In genomic region chr8:71671549-71671965, GRCm38 (mm10) we compare ENCODE assay signal across 8 mouse cellular contexts. TPM values are rescaled to one million over a fixed set of nuclear protein-coding genes. Genes with fewer than 3 reads are reported as not detected.
DNase-seq lines count a peak whose midpoint lies in the region; ATAC-seq and TF ChIP-seq lines count a peak whose summit lies in the region.

Unc13a (minus strand) TSS chr8:71671757.

- no peaks in the 10 kb centered on the region for H3K9me3 ChIP-seq in embryonic facial prominence, embryonic 14.5 days (ENCODE audit: control insufficient read depth, low read length)
- no peaks in the 10 kb centered on the region for H3K9me3 ChIP-seq in limb, embryonic 14.5 days (ENCODE audit: control insufficient read depth, low read length)
- no peaks in the 10 kb centered on the region for H3K9me3 ChIP-seq in midbrain, embryonic 16.5 days (replicated peaks; ENCODE audit: control insufficient read depth, low read length, poor library complexity, severe bottlenecking)

- H3K36me3 ChIP-seq in embryonic facial prominence, embryonic 14.5 days (ENCODE audit: control insufficient read depth, insufficient read depth, low read length): no peaks in the 10 kb centered on the region
- no peaks in the 10 kb centered on the region for H3K36me3 ChIP-seq in limb, embryonic 14.5 days (ENCODE audit: control insufficient read depth, insufficient read depth, low read length)
- no peaks in the 10 kb centered on the region for H3K36me3 ChIP-seq in midbrain, embryonic 16.5 days (ENCODE audit: control insufficient read depth, insufficient read depth, low read length)
- no peaks in the 10 kb centered on the region for H3K36me3 ChIP-seq in spleen, adult 2 months (ENCODE audit: control insufficient read depth, insufficient read depth, low read length)

- peak; percentile 76 for ATAC-seq in embryonic facial prominence, embryonic 14.5 days (ENCODE audit: low read depth)
- peak; percentile 70 for ATAC-seq in limb, embryonic 14.5 days (ENCODE audit: low FRiP score, low read depth)
- peak; percentile 76 for ATAC-seq in midbrain, embryonic 16.5 days

- peak; percentile 89 for DNase-seq in 416B (ENCODE audit: low read depth)
- peak; percentile 90 for DNase-seq in embryonic facial prominence, embryonic 14.5 days (ENCODE audit: low spot score)
- peak; percentile 71 to 82 for DNase-seq in heart, adult 9 months (ENCODE audit: low spot score in 2 of 2)
- DNase-seq in kidney, adult 9 months: peak; percentile 87
- peak; percentile 71 for DNase-seq in limb, embryonic 14.5 days (ENCODE audit: low spot score)
- peak; percentile 65 to 85 for DNase-seq in spleen, adult 2 months (ENCODE audit: low read depth in 1 of 2, low spot score in 2 of 2)

- peak within 1 kb of the TSS; percentile 49 for H3K9ac ChIP-seq in embryonic facial prominence, embryonic 14.5 days (ENCODE audit: low read depth, low read length)
- H3K9ac ChIP-seq in limb, embryonic 14.5 days (ENCODE audit: low read depth, low read length, severe bottlenecking): no peak within 1 kb of the TSS
- H3K9ac ChIP-seq in midbrain, embryonic 16.5 days (ENCODE audit: low read depth, low read length): peak within 1 kb of the TSS; percentile 85

- H3K4me3 ChIP-seq in bone marrow, adult 2 months (replicated peaks; ENCODE audit: control insufficient read depth, low read depth, low read length): peak within 1 kb of the TSS; percentile 58
- H3K4me3 ChIP-seq in embryonic facial prominence, embryonic 14.5 days (ENCODE audit: low read depth, low read length): peak within 1 kb of the TSS; percentile 50
- peak within 1 kb of the TSS; percentile 35 for H3K4me3 ChIP-seq in limb, embryonic 14.5 days (replicated peaks; ENCODE audit: low read length)
- peak within 1 kb of the TSS; percentile 90 for H3K4me3 ChIP-seq in midbrain, embryonic 16.5 days (ENCODE audit: low read depth, low read length)
- peak within 1 kb of the TSS; percentile 63 for H3K4me3 ChIP-seq in spleen, adult 2 months (ENCODE audit: extremely low read depth, insufficient read depth, insufficient read length)

- no peak for TF ChIP-seq CTCF in bone marrow, adult 2 months (IDR thresholded peaks at IDR 0.05; ENCODE audit: control insufficient read depth, insufficient read depth, low read length)
- no peak for TF ChIP-seq CTCF in spleen, adult 2 months (IDR thresholded peaks at IDR 0.05; ENCODE audit: extremely low read depth, insufficient read depth, insufficient read length, insufficient replicate concordance)

- WGBS in bone marrow, adult 2 months: under 1% methylated on average over 42 of the region's 42 CpGs
- WGBS in embryonic facial prominence, embryonic 14.5 days: 0% methylated on average over 29 of the region's 42 CpGs
- WGBS in limb, embryonic 14.5 days: under 1% methylated on average over 34 of the region's 42 CpGs
- 0% methylated on average over 41 of the region's 42 CpGs for WGBS in midbrain, embryonic 16.5 days
- WGBS in spleen, adult 2 months: 2% methylated on average over 41 of the region's 42 CpGs

- TF ChIP-seq POLR2A in bone marrow, adult 2 months (IDR thresholded peaks at IDR 0.05; ENCODE audit: borderline replicate concordance, control insufficient read depth, low read depth, low read length): no peak
- no peak for TF ChIP-seq POLR2A in limb, embryonic 14.5 days (IDR thresholded peaks at IDR 0.05; ENCODE audit: borderline replicate concordance, extremely low read depth, insufficient read depth, insufficient read length)
- no peak for TF ChIP-seq POLR2A in spleen, adult 2 months (IDR thresholded peaks at IDR 0.05; ENCODE audit: low read depth, low read length)

- H3K4me2 ChIP-seq in embryonic facial prominence, embryonic 14.5 days (ENCODE audit: low read depth, low read length): peak within 1 kb of the TSS; percentile 97
- peak within 1 kb of the TSS; percentile 82 for H3K4me2 ChIP-seq in limb, embryonic 14.5 days (replicated peaks; ENCODE audit: low read depth, low read length, severe bottlenecking)
- H3K4me2 ChIP-seq in midbrain, embryonic 16.5 days (ENCODE audit: low read length): peak within 1 kb of the TSS; percentile 73

- peaks cover 4% of the 10 kb centered on the region for H3K4me1 ChIP-seq in bone marrow, adult 2 months (ENCODE audit: control insufficient read depth, insufficient read depth, low read length)
- peaks cover 12% of the 10 kb centered on the region; the same call in 1 of the 2 replicates for H3K4me1 ChIP-seq in embryonic facial prominence, embryonic 14.5 days (ENCODE audit: control insufficient read depth, insufficient read depth, low read length)
- peaks cover 17% of the 10 kb centered on the region for H3K4me1 ChIP-seq in limb, embryonic 14.5 days (ENCODE audit: control insufficient read depth, insufficient read depth, low read length)
- peaks cover 43% of the 10 kb centered on the region for H3K4me1 ChIP-seq in midbrain, embryonic 16.5 days (ENCODE audit: control insufficient read depth, insufficient read depth, low read length)
- H3K4me1 ChIP-seq in spleen, adult 2 months (ENCODE audit: control insufficient read depth, insufficient read depth, insufficient read length): peaks cover 28% of the 10 kb centered on the region

- no peak within 1 kb of the TSS for H3K27ac ChIP-seq in bone marrow, adult 2 months (ENCODE audit: control insufficient read depth, insufficient read depth, low read depth, low read length, poor library complexity)
- no peak within 1 kb of the TSS; the same call in 1 of the 2 replicates for H3K27ac ChIP-seq in embryonic facial prominence, embryonic 14.5 days (replicated peaks; ENCODE audit: low read depth, low read length)
- H3K27ac ChIP-seq in limb, embryonic 14.5 days (replicated peaks; ENCODE audit: low read depth, low read length): no peak within 1 kb of the TSS
- peak within 1 kb of the TSS; percentile 94 for H3K27ac ChIP-seq in midbrain, embryonic 16.5 days (ENCODE audit: low read length)
- no peak within 1 kb of the TSS for H3K27ac ChIP-seq in spleen, adult 2 months (ENCODE audit: insufficient read depth, low read length)

- H3K27me3 ChIP-seq in embryonic facial prominence, embryonic 14.5 days (replicated peaks; ENCODE audit: control insufficient read depth, insufficient read depth, low read length): peaks cover 25% of the 10 kb centered on the region
- peaks cover 38% of the 10 kb centered on the region for H3K27me3 ChIP-seq in limb, embryonic 14.5 days (ENCODE audit: control insufficient read depth, insufficient read depth, low read length)
- H3K27me3 ChIP-seq in midbrain, embryonic 16.5 days (ENCODE audit: control insufficient read depth, insufficient read depth, low read depth, low read length): no peaks in the 10 kb centered on the region
- no peaks in the 10 kb centered on the region for H3K27me3 ChIP-seq in spleen, adult 2 months (ENCODE audit: control insufficient read depth, insufficient read depth, low read length)

RNA-seq across cellular contexts. Expression of gene Unc13a, which starts in this region (rescaled TPM):
- 0.18 TPM in 1 of 2 replicates, not detected in the other for polyA plus RNA-seq in bone marrow, adult 2 months (2011; ENCODE audit: insufficient read depth, insufficient read length, low replicate concordance, missing spikeins)
- polyA plus RNA-seq in embryonic facial prominence, embryonic 14.5 days (2014; fragmentation: Nextera tagmentation; extraction: Ambion mirVana): 1.1 and 1.4 TPM in 2 replicates
- 0.28 and 0.39 TPM in 2 replicates for polyA plus RNA-seq in limb, embryonic 14.5 days (2012; rRNA removed)
- polyA plus RNA-seq in limb, embryonic 14.5 days (2014; fragmentation: Nextera tagmentation; extraction: Ambion mirVana): 0.91 and 0.97 TPM in 2 replicates
- 23.5 and 29.0 TPM in 2 replicates for polyA plus RNA-seq in midbrain, embryonic 16.5 days (2015; fragmentation: Nextera tagmentation; extraction: Ambion mirVana)
- polyA plus RNA-seq in spleen, adult 2 months (2012; rRNA removed): 0.47 and 0.54 TPM in 2 replicates

Comparison
In these comparisons a context has a peak if more than half of its experiments do, and no peak if none do; other contexts are left out.
1. RNA of gene Unc13a (polyA plus RNA-seq): 23.5 to 29.0 TPM in midbrain, embryonic 16.5 days; 1.1 to 1.4 TPM in embryonic facial prominence, embryonic 14.5 days, 0.28 to 0.97 TPM in limb, embryonic 14.5 days, 0.18 TPM in bone marrow, adult 2 months and 0.47 to 0.54 TPM in spleen, adult 2 months; every median in the first group is over 10 times any median in the second.
2. Peak in DNase-seq, ATAC-seq, H3K4me3 ChIP-seq and H3K4me2 ChIP-seq in limb, embryonic 14.5 days; RNA of the gene not detected or under 1 TPM.
3. Peak in DNase-seq and H3K4me3 ChIP-seq in spleen, adult 2 months; RNA of the gene not detected or under 1 TPM.
4. H3K4me3 ChIP-seq: peak in every context shown above with its lines; median percentile 90 in midbrain, embryonic 16.5 days; 63 in spleen, adult 2 months; 58 in bone marrow, adult 2 months; 50 in embryonic facial prominence, embryonic 14.5 days; 35 in limb, embryonic 14.5 days.
5. Peak in every context shown above with its lines, with median percentiles within 50 percentile points of each other: DNase-seq, ATAC-seq and H3K4me2 ChIP-seq.